ENCODE assay signal across 10 mouse cellular contexts in genomic region chr14:121825521-121826445, GRCm38 (mm10). TPM values are rescaled to one million over a fixed set of nuclear protein-coding genes. Genes with fewer than 3 reads are reported as not detected.
DNase-seq lines count a peak whose midpoint lies in the region; ATAC-seq lines count a peak whose summit lies in the region.
"Had no signal": no experiment of that assay in that cellular context is flagged by ENCODE, and none has a peak within 500 bp of the region (broad histone marks: within the 10 kb centered on the region; RNA-seq: fewer than 3 reads in every experiment).

No protein-coding gene starts in this region.

- no peaks in the 10 kb centered on the region for H3K27me3 ChIP-seq in stomach, embryonic 15.5 days (replicated peaks)
- H3K27me3 ChIP-seq in forebrain, embryonic 16.5 days (replicated peaks; ENCODE audit: control insufficient read depth, insufficient read depth, low read length): no peaks in the 10 kb centered on the region
- H3K27me3 ChIP-seq: CH12.LX; embryonic facial prominence, embryonic 13.5 days had no signal

- no peaks in the 10 kb centered on the region for H3K36me3 ChIP-seq in stomach, embryonic 15.5 days
- H3K36me3 ChIP-seq in forebrain, embryonic 16.5 days (ENCODE audit: control insufficient read depth, insufficient read depth): no peaks in the 10 kb centered on the region
- H3K36me3 ChIP-seq: embryonic facial prominence, embryonic 13.5 days had no signal

- H3K4me2 ChIP-seq in stomach, embryonic 15.5 days: no peak overlapping the region
- H3K4me2 ChIP-seq in forebrain, embryonic 16.5 days (ENCODE audit: low read length): no peak overlapping the region
- H3K4me2 ChIP-seq: embryonic facial prominence, embryonic 13.5 days had no signal

- no peaks in the 10 kb centered on the region for H3K9me3 ChIP-seq in stomach, embryonic 15.5 days
- H3K9me3 ChIP-seq in forebrain, embryonic 16.5 days (ENCODE audit: control insufficient read depth, low read length): no peaks in the 10 kb centered on the region
- H3K9me3 ChIP-seq: embryonic facial prominence, embryonic 13.5 days had no signal

- H3K4me1 ChIP-seq in stomach, embryonic 15.5 days: peaks cover 10% of the 10 kb centered on the region
- H3K4me1 ChIP-seq in forebrain, embryonic 16.5 days (replicated peaks; ENCODE audit: control insufficient read depth, insufficient read depth, low read length): no peaks in the 10 kb centered on the region
- H3K4me1 ChIP-seq: embryonic facial prominence, embryonic 13.5 days had no signal

- no peak overlapping the region for H3K9ac ChIP-seq in stomach, embryonic 15.5 days
- H3K9ac ChIP-seq in forebrain, embryonic 16.5 days (replicated peaks; ENCODE audit: low read depth, low read length): no peak overlapping the region
- H3K9ac ChIP-seq: embryonic facial prominence, embryonic 13.5 days had no signal

- H3K27ac ChIP-seq in stomach, embryonic 15.5 days: peak overlapping the region; percentile 69; the same call in 1 of the 2 replicates
- H3K27ac ChIP-seq in forebrain, embryonic 16.5 days (ENCODE audit: low read length): no peak overlapping the region
- H3K27ac ChIP-seq: embryonic facial prominence, embryonic 13.5 days had no signal

- 58% methylated on average over 10 of the region's 10 CpGs for WGBS in stomach, embryonic 15.5 days
- 80% methylated on average over 10 of the region's 10 CpGs for WGBS in forebrain, embryonic 16.5 days

- peak; percentile 18 to 36 for DNase-seq in frontal cortex, postnatal 36 days (ENCODE audit: low spot score in 2 of 2)
- no peak for DNase-seq in frontal cortex, postnatal 14 days (ENCODE audit: low spot score in 2 of 2)
- DNase-seq in urinary bladder, postnatal 14 days (ENCODE audit: low spot score): peak; percentile 28
- DNase-seq in urinary bladder, adult 2 months (ENCODE audit: low spot score): no peak
- DNase-seq in kidney, postnatal 14 days: peak; percentile 30
- no peak for DNase-seq in ovary, postnatal 36 days (ENCODE audit: low spot score)

- no peak for ATAC-seq in stomach, embryonic 15.5 days (ENCODE audit: insufficient read depth, low FRiP score, low read depth)
- ATAC-seq in forebrain, embryonic 16.5 days: no peak

- H3K4me3 ChIP-seq in stomach, embryonic 15.5 days (replicated peaks): no peak overlapping the region
- H3K4me3 ChIP-seq in forebrain, embryonic 16.5 days (replicated peaks; ENCODE audit: low read length): no peak overlapping the region
- H3K4me3 ChIP-seq: embryonic facial prominence, embryonic 13.5 days had no signal

RNA-seq across cellular contexts. Expression of gene Dock9, which starts 28.1 kb away (rescaled TPM):
- 48.7 and 54.2 TPM in 2 replicates for polyA plus RNA-seq in urinary bladder, adult 2 months (2012; rRNA removed)
- polyA plus RNA-seq in stomach, embryonic 15.5 days (2015; fragmentation: Nextera tagmentation; extraction: Ambion mirVana): 14.0 and 14.3 TPM in 2 replicates
- 14.5 and 15.8 TPM in 2 replicates for polyA plus RNA-seq in forebrain, embryonic 16.5 days (2015; fragmentation: Nextera tagmentation; extraction: Ambion mirVana)

RNA-seq across cellular contexts. Expression of gene Ubac2, which starts 52.6 kb away (rescaled TPM):
- polyA plus RNA-seq in urinary bladder, adult 2 months (2012; rRNA removed): 32.3 and 33.1 TPM in 2 replicates
- polyA plus RNA-seq in stomach, embryonic 15.5 days (2015; fragmentation: Nextera tagmentation; extraction: Ambion mirVana): 61.6 and 63.0 TPM in 2 replicates
- 51.0 and 54.4 TPM in 2 replicates for polyA plus RNA-seq in forebrain, embryonic 16.5 days (2015; fragmentation: Nextera tagmentation; extraction: Ambion mirVana)

Comparison
In these comparisons a context has a peak if more than half of its experiments do, and no peak if none do; other contexts are left out.
1. DNase-seq: peak in frontal cortex, postnatal 36 days (2 of 2), urinary bladder, postnatal 14 days (single experiment) and kidney, postnatal 14 days (single experiment); none in frontal cortex, postnatal 14 days (0 of 2), urinary bladder, adult 2 months (single experiment) and ovary, postnatal 36 days (single experiment).